Mouse (Mus musculus): ENCODE measurements around the gene Taf1a. TPM values are rescaled to one million over a fixed set of nuclear protein-coding genes. Genes with fewer than 3 reads are reported as not detected.
"Not testable (repeated sequence)": the region's sequence is repeated elsewhere in the genome, so short reads cannot be mapped to it uniquely, and the experiment has no call there.

The Taf1a gene
- 4.4 and 5.7 TPM in 2 replicates for polyA plus RNA-seq (2012; rRNA removed)

DNA sequence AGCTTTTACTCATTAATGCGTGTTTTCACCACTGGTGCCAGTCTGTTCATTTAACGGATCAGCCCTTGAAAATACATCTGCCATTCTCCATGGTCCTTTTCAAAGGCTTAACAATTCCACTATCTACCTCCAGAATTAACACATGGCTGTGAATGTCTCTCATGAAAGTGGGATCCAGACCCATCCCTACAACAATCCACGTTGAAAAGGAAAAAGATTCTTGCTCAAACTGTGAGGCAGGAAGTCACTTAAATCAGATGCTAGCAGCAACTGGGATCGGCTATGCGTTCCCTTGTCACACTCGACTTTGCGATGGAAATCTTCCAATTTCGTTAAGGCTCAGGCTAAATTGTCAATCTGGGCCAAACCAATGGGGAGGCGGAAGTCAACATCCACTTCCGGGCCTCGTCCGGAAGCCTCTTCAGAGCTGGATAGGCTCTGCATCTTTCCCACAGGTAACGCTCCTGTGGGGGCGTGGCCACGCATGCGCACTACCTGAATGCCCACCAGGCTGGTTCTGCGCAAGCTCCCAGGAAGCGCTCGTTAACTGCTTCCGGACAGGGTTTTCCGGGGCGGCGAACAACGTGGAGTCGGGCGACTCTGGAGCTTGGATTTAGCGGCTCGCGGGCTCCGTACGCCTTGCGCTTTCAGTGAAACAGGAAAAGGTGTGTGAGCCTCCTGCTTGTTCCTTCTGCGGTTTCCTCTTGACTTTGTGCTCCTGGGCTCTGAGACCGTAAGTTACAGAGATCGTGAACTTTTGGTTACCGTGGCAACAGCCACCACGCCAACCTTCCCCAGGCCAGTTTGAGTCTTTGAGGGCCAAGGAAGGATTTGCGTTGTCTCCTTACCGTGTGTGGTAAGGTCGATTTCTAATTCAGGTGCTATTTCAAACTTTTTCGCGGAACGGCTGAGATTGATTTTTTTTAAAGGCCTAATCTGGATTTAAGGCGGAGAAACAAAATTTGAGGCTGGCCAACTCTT is at the start of gene Taf1a:
TSS of gene Taf1a (plus strand) at position 556 of the 981 bp plus-strand sequence.
- TF ChIP-seq CTCF (IDR thresholded peaks at IDR 0.05; ENCODE audit: extremely low read depth, insufficient read depth, insufficient read length, insufficient replicate concordance) (no peak), POLR2A (IDR thresholded peaks at IDR 0.05; ENCODE audit: low read depth, low read length) (no peak; the same call in 1 of the 2 replicates)
- H3K4me3 ChIP-seq (ENCODE audit: extremely low read depth, insufficient read depth, insufficient read length): peak within 1 kb of the TSS; percentile 67
- peaks cover 2% of the 10 kb centered on the region; the same call in 1 of the 2 replicates for H3K36me3 ChIP-seq (ENCODE audit: control insufficient read depth, insufficient read depth, low read length)
- no peaks in the 10 kb centered on the region for H3K27me3 ChIP-seq (ENCODE audit: control insufficient read depth, insufficient read depth, low read length)
- 6% methylated on average over 44 of the region's 44 CpGs for WGBS
- H3K4me1 ChIP-seq (ENCODE audit: control insufficient read depth, insufficient read depth, insufficient read length): peaks cover 3% of the 10 kb centered on the region; the same call in 1 of the 2 replicates
- peak; percentile 86 to 90 for DNase-seq (ENCODE audit: low read depth in 1 of 2, low spot score in 2 of 2)
- H3K27ac ChIP-seq (ENCODE audit: insufficient read depth, low read length): no peak within 1 kb of the TSS

DNA sequence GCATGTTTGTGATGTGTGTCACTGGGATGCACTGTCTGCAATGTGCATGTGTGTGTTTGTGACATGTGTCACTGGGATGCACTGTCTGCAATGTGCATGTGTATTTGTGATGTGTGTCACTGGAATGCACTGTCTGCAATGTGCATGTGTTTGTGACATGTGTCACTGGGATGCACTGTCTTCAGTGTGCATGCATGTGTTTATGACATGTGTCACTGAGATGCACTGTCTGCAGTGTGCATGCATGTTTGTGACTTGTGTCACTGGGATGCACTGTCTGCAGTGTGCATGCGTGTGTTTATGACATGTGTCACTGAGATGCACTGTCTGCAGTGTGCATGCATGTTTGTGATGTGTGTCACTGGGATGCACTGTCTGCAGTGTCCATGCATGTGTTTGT is 45.9 kb upstream of the Taf1a start:
- H3K4me3 ChIP-seq (ENCODE audit: extremely low read depth, insufficient read depth, insufficient read length); H3K27ac ChIP-seq (ENCODE audit: insufficient read depth, low read length); DNase-seq (ENCODE audit: low read depth in 1 of 2, low spot score in 2 of 2); H3K4me1 ChIP-seq (ENCODE audit: control insufficient read depth, insufficient read depth, insufficient read length); H3K27me3 ChIP-seq (ENCODE audit: control insufficient read depth, insufficient read depth, low read length): not testable (repeated sequence)
- H3K36me3 ChIP-seq (ENCODE audit: control insufficient read depth, insufficient read depth, low read length): peaks cover 14% of the 10 kb centered on the region
- WGBS: 78% methylated on average over 1 of the region's 1 CpGs

DNA sequence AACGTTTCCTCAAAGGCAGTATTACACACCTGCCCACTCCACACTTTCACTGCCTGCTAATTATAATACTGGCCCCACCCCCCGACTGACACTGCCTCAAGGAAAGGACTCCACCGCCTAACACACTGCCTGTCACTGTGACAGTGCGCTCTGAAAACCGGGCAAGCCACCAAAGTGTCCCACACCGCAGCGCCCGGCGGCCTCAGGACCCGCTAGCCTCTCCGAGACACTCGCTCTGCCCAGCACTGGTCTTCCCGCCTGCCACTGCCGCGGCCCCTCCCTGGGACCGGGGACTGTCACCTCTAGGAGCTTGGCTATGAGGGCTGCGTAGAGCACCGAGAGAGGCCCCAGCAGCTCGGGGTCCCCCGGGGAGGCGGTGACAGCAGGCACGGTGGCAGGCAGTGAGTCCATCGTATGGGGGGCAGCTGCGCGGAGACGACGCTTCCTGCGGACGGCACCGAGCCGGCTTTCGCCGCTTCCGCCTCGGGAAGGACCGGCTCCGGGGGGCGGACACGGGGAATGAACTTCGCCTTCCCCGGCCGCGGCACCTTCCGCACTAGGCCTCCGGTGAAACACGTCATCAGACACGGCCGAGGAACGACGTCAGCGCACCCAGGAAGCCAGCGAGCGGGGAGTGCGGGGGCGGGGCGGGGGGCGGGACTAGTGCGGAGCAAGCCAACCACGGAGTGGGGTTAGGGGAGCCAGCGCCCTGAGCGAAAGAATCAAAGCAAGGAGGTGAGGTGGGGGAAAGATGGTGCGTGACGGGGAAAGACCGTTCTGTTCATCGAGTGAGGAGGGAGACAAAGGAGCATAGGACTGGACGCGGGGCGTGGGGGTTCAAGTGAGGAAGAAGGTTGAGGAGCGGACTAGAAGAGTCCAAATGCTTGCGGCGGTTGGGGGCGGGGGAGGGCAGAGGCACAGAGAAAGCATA is 43.6 kb upstream of the Taf1a start:
- Histone ChIP-seq H3K4me1 (ENCODE audit: control insufficient read depth, insufficient read depth, insufficient read length) (no peaks in the 10 kb centered on the region; the same call in 1 of the 2 replicates), H3K4me3 (ENCODE audit: extremely low read depth, insufficient read depth, insufficient read length) (peak overlapping the region; percentile 91), H3K27ac (ENCODE audit: insufficient read depth, low read length) (peak overlapping the region; percentile 91), H3K36me3 (ENCODE audit: control insufficient read depth, insufficient read depth, low read length) (peaks cover 6% of the 10 kb centered on the region), H3K27me3 (ENCODE audit: control insufficient read depth, insufficient read depth, low read length) (no peaks in the 10 kb centered on the region)
- under 1% methylated on average over 72 of the region's 72 CpGs for WGBS
- TF ChIP-seq CTCF (IDR thresholded peaks at IDR 0.05; ENCODE audit: extremely low read depth, insufficient read depth, insufficient read length, insufficient replicate concordance): no peak
- TF ChIP-seq POLR2A (IDR thresholded peaks at IDR 0.05; ENCODE audit: low read depth, low read length): peak; percentile 38; the same call in 1 of the 2 replicates
- DNase-seq (ENCODE audit: low read depth in 1 of 2, low spot score in 2 of 2): peak; percentile 84 to 88

DNA sequence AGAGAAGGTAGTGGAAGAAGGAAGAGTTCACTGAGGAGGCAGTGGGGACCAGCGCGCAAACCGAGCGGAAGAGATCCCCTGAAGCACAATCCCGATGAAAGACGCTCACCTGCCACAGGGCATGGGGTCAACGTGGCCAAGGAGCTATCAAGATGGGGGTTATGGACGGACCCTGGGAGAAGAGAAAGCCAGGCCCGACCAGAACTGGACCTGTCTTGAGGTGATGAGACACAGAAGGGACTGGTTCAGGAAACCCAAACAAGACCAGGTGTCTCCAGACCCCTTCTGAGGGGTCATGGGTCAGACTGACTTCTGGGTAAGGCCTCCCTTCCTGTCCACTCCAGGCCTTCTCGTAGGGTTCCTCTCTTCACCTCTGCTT is 43.0 kb upstream of the Taf1a start:
- no peak for DNase-seq (ENCODE audit: low read depth in 1 of 2, low spot score in 2 of 2)

DNA sequence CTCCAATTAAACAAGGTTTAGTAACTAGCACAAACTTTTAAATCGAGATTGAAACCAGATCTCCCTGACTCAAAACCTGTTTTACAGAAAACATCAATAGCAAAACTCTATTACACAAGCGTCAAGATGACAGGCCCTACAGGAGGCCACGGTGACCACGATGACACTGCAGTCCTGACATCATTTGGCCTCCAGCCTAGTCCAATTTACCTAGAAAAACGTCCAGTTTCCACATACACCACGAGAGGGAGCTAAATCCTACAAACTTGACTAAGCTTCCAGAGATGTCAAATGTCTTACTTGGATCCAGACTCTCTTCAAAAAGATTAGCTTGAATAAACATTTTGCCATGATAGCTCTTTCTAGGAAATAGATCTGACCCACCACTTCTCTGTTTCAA is 38.9 kb upstream of the Taf1a start:
- Histone ChIP-seq H3K4me1 (ENCODE audit: control insufficient read depth, insufficient read depth, insufficient read length) (no peaks in the 10 kb centered on the region; the same call in 1 of the 2 replicates), H3K36me3 (ENCODE audit: control insufficient read depth, insufficient read depth, low read length) (peaks cover 5% of the 10 kb centered on the region; the same call in 1 of the 2 replicates), H3K4me3 (ENCODE audit: extremely low read depth, insufficient read depth, insufficient read length) (no peak overlapping the region), H3K27ac (ENCODE audit: insufficient read depth, low read length) (no peak overlapping the region), H3K27me3 (ENCODE audit: control insufficient read depth, insufficient read depth, low read length) (no peaks in the 10 kb centered on the region)
- peak; percentile 21; the same call in 1 of the 2 replicates for TF ChIP-seq CTCF (IDR thresholded peaks at IDR 0.05; ENCODE audit: extremely low read depth, insufficient read depth, insufficient read length, insufficient replicate concordance)
- TF ChIP-seq POLR2A (IDR thresholded peaks at IDR 0.05; ENCODE audit: low read depth, low read length): no peak
- peak; percentile 29 to 57 for DNase-seq (ENCODE audit: low read depth in 1 of 2, low spot score in 2 of 2)
- WGBS: 3% methylated on average over 6 of the region's 6 CpGs

More for the DNA sequence above, 43.0 kb upstream of the Taf1a start:
- TF ChIP-seq POLR2A (IDR thresholded peaks at IDR 0.05; ENCODE audit: low read depth, low read length) (no peak), CTCF (IDR thresholded peaks at IDR 0.05; ENCODE audit: extremely low read depth, insufficient read depth, insufficient read length, insufficient replicate concordance) (no peak)
- peak overlapping the region; percentile 91 for H3K4me3 ChIP-seq (ENCODE audit: extremely low read depth, insufficient read depth, insufficient read length)
- no peaks in the 10 kb centered on the region for H3K27me3 ChIP-seq (ENCODE audit: control insufficient read depth, insufficient read depth, low read length)
- H3K27ac ChIP-seq (ENCODE audit: insufficient read depth, low read length): peak overlapping the region; percentile 88
- H3K36me3 ChIP-seq (ENCODE audit: control insufficient read depth, insufficient read depth, low read length): peaks cover 7% of the 10 kb centered on the region
- no peaks in the 10 kb centered on the region; the same call in 1 of the 2 replicates for H3K4me1 ChIP-seq (ENCODE audit: control insufficient read depth, insufficient read depth, insufficient read length)
- 4% methylated on average over 10 of the region's 10 CpGs for WGBS

DNA sequence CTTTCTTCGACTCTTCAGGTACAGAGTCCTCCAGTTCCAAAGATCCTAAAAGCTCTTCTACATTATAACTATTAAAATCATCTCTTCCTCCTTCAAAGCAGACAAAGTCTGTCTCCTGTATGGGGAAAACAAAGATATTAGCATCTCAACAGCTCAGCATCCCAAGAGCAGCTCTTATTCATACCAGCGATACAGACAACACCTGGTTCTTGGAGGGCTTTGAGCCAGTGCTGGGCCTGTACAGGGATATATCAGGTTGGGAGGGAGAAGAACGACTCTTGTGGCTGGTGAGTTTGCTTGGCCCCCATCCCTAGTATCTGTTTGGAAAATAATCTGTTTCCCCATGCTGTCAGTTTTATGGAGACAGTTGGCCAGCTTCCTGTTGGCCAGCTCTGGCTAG is 29.9 kb upstream of the Taf1a start:
- H3K4me3 ChIP-seq (ENCODE audit: extremely low read depth, insufficient read depth, insufficient read length): no peak overlapping the region
- H3K4me1 ChIP-seq (ENCODE audit: control insufficient read depth, insufficient read depth, insufficient read length): no peaks in the 10 kb centered on the region
- H3K27me3 ChIP-seq (ENCODE audit: control insufficient read depth, insufficient read depth, low read length): no peaks in the 10 kb centered on the region
- DNase-seq (ENCODE audit: low read depth in 1 of 2, low spot score in 2 of 2): no peak
- peaks cover 35% of the 10 kb centered on the region for H3K36me3 ChIP-seq (ENCODE audit: control insufficient read depth, insufficient read depth, low read length)
- no peak for TF ChIP-seq CTCF (IDR thresholded peaks at IDR 0.05; ENCODE audit: extremely low read depth, insufficient read depth, insufficient read length, insufficient replicate concordance)
- TF ChIP-seq POLR2A (IDR thresholded peaks at IDR 0.05; ENCODE audit: low read depth, low read length): no peak
- 96% methylated on average over 3 of the region's 3 CpGs for WGBS
- H3K27ac ChIP-seq (ENCODE audit: insufficient read depth, low read length): no peak overlapping the region
